Mouse (Mus musculus): Measurements from ENCODE around the gene Gstm5.
A peak's percentile ranks its signal among the peaks of the same experiment; 100 is the strongest.

- TF ChIP-seq POLR2A (IDR thresholded peaks at IDR 0.05; ENCODE audit: control insufficient read depth, low read depth, low read length) (peak; percentile 97), CTCF (IDR thresholded peaks at IDR 0.05; ENCODE audit: control insufficient read depth, insufficient read depth, insufficient replicate concordance, low read depth, low read length) (no peak)
Observed at GRCm38 (mm10) chr3:107895720-107896569, at the start of gene Gstm5.

Data from testis, adult 2 months (tissue).